Mouse (Mus musculus) limb, embryonic 10.5 days (tissue): Measurements from ENCODE around the gene Mllt3. TPM values are rescaled to one million over a fixed set of nuclear protein-coding genes. Genes with fewer than 3 reads are reported as not detected.

Experiments used
- DNase-seq: peaks from one replicate; pipeline ENCODE4 v3.0.0-alpha.2; 2017; ENCODE audit warnings: low spot score
- H3K27ac ChIP-seq: fragments of 300-500 bp; sonication (generic); 2 replicates; pipeline ENCODE4 v1.5.1; 2016; ENCODE audit warnings: mild to moderate bottlenecking
- H3K27me3 ChIP-seq: fragments of 300-500 bp; sonication (generic); 2 replicates; pipeline ENCODE4 v1.6.1; 2016; ENCODE audit warnings: low read depth, mild to moderate bottlenecking; ENCODE audit not compliant: poor library complexity, severe bottlenecking
- H3K36me3 ChIP-seq: fragments of 300-500 bp; sonication (generic); 2 replicates; pipeline ENCODE4 v1.6.1; 2016; ENCODE audit warnings: mild to moderate bottlenecking, moderate library complexity
- H3K4me1 ChIP-seq: fragments of 300-500 bp; sonication (generic); 2 replicates; pipeline ENCODE4 v1.6.1; 2016
- H3K4me3 ChIP-seq: fragments of 300-500 bp; sonication (generic); 2 replicates; pipeline ENCODE4 v1.5.1; 2016; ENCODE audit warnings: mild to moderate bottlenecking, moderate library complexity
- H3K9me3 ChIP-seq: fragments of 300-500 bp; sonication (generic); replicated peaks from 2 replicates; pipeline ENCODE4 v1.6.1; 2016; ENCODE audit warnings: mild to moderate bottlenecking
- WGBS: fragments of 180-500 bp; shearing (Covaris S2); methylation state at CpG from one replicate; pipeline ENCODE4 v1.1.7; 2016; 5-methylcytosine and 5-hydroxymethylcytosine counted together
- polyA plus RNA-seq: library from polyadenylated mRNA; unstranded; fragments of >200 nt; fragmentation: Nextera tagmentation; extraction: Ambion mirVana; gene quantifications from 2 replicates; pipeline ENCODE4 v1.2.1, GENCODE M21; 2016

Gene Mllt3
- polyA plus RNA-seq, 1 experiment from 2014 or later: 49.7 TPM

- Histone ChIP-seq H3K36me3 (no peaks in the 10 kb centered on the region), H3K27me3 (peaks cover 45% of the 10 kb centered on the region), H3K9me3 (no peaks in the 10 kb centered on the region), H3K27ac (no peak overlapping the region), H3K4me1 (peaks cover 18% of the 10 kb centered on the region), H3K4me3 (no peak overlapping the region)
- DNase-seq: no peak
- 94% methylated on average over 6 of the region's 6 CpGs for WGBS
Measured at GRCm38 (mm10) chr4:87723448-87723847, 309.7 kb downstream of the Mllt3 start.

Other genes with a start within 250 kb of the Mllt3 start
- gene Focad, start 61.3 kb upstream of the Mllt3 start, polyA plus RNA-seq: 13.9 and 14.1 TPM in 2 replicates